Mouse (Mus musculus): ENCODE measurements around the gene Rasl10a. TPM values are rescaled to one million over a fixed set of nuclear protein-coding genes. Genes with fewer than 3 reads are reported as not detected.

Gene Rasl10a
- polyA plus RNA-seq, 1 experiment from 2014 or later: 2.0 TPM

DNA sequence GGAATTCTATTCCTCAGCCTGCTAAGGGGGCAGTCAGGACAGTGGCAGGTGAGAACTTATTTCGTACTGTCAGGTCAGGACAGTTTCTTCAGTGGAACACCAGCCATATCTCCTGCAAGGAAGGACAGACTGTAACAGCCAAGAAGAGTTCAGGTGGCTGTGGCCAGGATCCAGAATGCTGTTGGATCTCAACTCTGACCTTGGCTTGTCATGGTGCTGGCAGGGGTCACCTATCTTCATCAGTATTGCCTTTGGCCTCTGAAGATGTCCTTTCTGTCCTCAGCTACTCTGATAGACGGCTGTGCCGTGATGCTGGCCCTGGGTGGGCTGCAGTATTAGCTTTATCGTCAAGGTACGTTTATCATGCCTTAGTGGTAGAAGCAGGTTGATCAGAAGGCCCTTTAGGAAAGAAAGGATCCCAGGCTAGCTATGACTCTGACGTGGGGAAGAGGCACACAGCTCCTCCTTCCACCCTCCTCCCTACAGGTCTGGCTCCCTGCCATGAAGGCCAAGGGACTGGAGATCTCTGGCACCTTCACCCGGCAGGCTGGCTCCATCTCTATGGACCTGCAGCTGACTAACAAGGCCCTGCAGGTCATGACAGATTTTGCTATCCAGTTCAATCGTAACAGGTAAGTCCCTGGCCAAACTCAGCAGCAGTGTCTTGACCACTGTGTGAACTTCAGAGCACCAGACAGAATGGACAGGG lies 20.6 kb upstream of the Rasl10a start:
- H3K4me1 ChIP-seq (ENCODE audit: control insufficient read depth in 2 of 2, insufficient read depth in 2 of 2, low read length in 2 of 2): peaks cover 9 to 18% of the 10 kb centered on the region in 2 experiments; a peak in 2 of 4 replicates
- H3K36me3 ChIP-seq (ENCODE audit: control insufficient read depth, insufficient read depth, low read length): peaks cover 92% of the 10 kb centered on the region
- no peak for ATAC-seq (ENCODE audit: insufficient number of reproducible peaks, insufficient read depth, low FRiP score, low read depth)
- H3K9ac ChIP-seq (ENCODE audit: low read length): no peak overlapping the region
- H3K4me2 ChIP-seq (ENCODE audit: low read length): no peak overlapping the region
- H3K9me3 ChIP-seq (ENCODE audit: control insufficient read depth, low read length): no peaks in the 10 kb centered on the region
- no peak overlapping the region for H3K4me3 ChIP-seq (ENCODE audit: control insufficient read depth in 1 of 2, insufficient read depth in 1 of 2, low read depth in 1 of 2, low read length in 2 of 2)
- no peak overlapping the region for H3K27ac ChIP-seq (replicated peaks in 1 of 2; ENCODE audit: control insufficient read depth in 1 of 2, insufficient read depth in 1 of 2, low read depth in 2 of 2, low read length in 2 of 2)
- WGBS: 71% methylated on average over 8 of the region's 8 CpGs
- no peaks in the 10 kb centered on the region for H3K27me3 ChIP-seq (ENCODE audit: control insufficient read depth, insufficient read depth, low read length)

GRCm38 (mm10) chr11:5040585-5040984 lies 17.3 kb upstream of the Rasl10a start:
- no peaks in the 10 kb centered on the region for H3K9me3 ChIP-seq (ENCODE audit: control insufficient read depth, low read length)
- no peak overlapping the region for H3K4me3 ChIP-seq (ENCODE audit: control insufficient read depth in 1 of 2, insufficient read depth in 1 of 2, low read depth in 1 of 2, low read length in 2 of 2)
- H3K4me1 ChIP-seq (ENCODE audit: control insufficient read depth in 2 of 2, insufficient read depth in 2 of 2, low read length in 2 of 2): peaks cover 7 to 11% of the 10 kb centered on the region in 2 experiments; a peak in 2 of 4 replicates
- no peak overlapping the region for H3K27ac ChIP-seq (replicated peaks in 1 of 2; ENCODE audit: control insufficient read depth in 1 of 2, insufficient read depth in 1 of 2, low read depth in 2 of 2, low read length in 2 of 2)
- H3K27me3 ChIP-seq (ENCODE audit: control insufficient read depth, insufficient read depth, low read length): no peaks in the 10 kb centered on the region
- H3K36me3 ChIP-seq (ENCODE audit: control insufficient read depth, insufficient read depth, low read length): peaks cover 69% of the 10 kb centered on the region
- no peak overlapping the region for H3K9ac ChIP-seq (ENCODE audit: low read length)
- no peak for ATAC-seq (ENCODE audit: insufficient number of reproducible peaks, insufficient read depth, low FRiP score, low read depth)
- 88% methylated on average over 5 of the region's 5 CpGs for WGBS
- no peak overlapping the region for H3K4me2 ChIP-seq (ENCODE audit: low read length)

DNA sequence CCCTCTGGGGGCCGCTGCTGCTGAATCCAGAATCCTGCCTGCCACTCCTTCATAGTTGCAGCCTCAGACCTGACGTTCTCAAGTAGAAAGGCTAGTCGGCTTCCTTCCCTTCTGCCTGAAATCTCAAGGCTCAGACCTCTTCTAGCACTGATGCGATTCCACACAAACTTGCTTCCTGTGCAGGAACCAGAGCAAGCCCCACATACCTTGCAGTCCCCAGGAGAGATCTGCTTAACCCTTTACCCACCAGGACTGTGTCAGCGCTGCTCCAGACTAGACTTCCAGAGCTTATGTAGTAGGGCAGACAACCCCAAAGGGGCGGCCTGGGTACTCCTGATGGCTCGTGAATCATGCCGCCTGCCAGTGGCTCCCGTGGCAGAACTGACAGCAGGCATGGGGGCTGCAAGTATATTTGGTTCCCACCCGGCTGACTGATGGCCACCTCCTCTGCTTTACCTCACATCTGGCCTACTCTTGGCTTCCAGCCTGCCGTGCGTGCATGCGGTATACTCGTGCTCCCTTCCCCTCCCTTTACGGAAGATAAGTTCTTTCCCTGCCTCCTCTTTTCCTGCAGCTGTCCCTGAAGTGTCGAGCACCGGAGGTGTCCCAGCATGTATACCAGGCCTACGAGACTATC lies 16.7 kb upstream of the Rasl10a start:
- Histone ChIP-seq H3K36me3 (ENCODE audit: control insufficient read depth, insufficient read depth, low read length) (peaks cover 63% of the 10 kb centered on the region), H3K4me1 (ENCODE audit: control insufficient read depth in 2 of 2, insufficient read depth in 2 of 2, low read length in 2 of 2) (peaks cover 7 to 11% of the 10 kb centered on the region in 2 experiments; a peak in 2 of 4 replicates), H3K9ac (ENCODE audit: low read length) (no peak overlapping the region), H3K27ac (replicated peaks in 1 of 2; ENCODE audit: control insufficient read depth in 1 of 2, insufficient read depth in 1 of 2, low read depth in 2 of 2, low read length in 2 of 2) (no peak overlapping the region), H3K9me3 (ENCODE audit: control insufficient read depth, low read length) (no peaks in the 10 kb centered on the region), H3K4me2 (ENCODE audit: low read length) (no peak overlapping the region), H3K4me3 (ENCODE audit: control insufficient read depth in 1 of 2, insufficient read depth in 1 of 2, low read depth in 1 of 2, low read length in 2 of 2) (no peak overlapping the region), H3K27me3 (ENCODE audit: control insufficient read depth, insufficient read depth, low read length) (no peaks in the 10 kb centered on the region)
- no peak for ATAC-seq (ENCODE audit: insufficient number of reproducible peaks, insufficient read depth, low FRiP score, low read depth)
- WGBS: 44% methylated on average over 18 of the region's 18 CpGs

- Histone ChIP-seq H3K4me2 (ENCODE audit: low read length) (no peak overlapping the region), H3K36me3 (ENCODE audit: control insufficient read depth, insufficient read depth, low read length) (peaks cover 49% of the 10 kb centered on the region), H3K9ac (ENCODE audit: low read length) (no peak overlapping the region), H3K9me3 (ENCODE audit: control insufficient read depth, low read length) (no peaks in the 10 kb centered on the region), H3K27ac (replicated peaks in 1 of 2; ENCODE audit: control insufficient read depth in 1 of 2, insufficient read depth in 1 of 2, low read depth in 2 of 2, low read length in 2 of 2) (no peak overlapping the region), H3K4me3 (ENCODE audit: control insufficient read depth in 1 of 2, insufficient read depth in 1 of 2, low read depth in 1 of 2, low read length in 2 of 2) (no peak overlapping the region), H3K27me3 (ENCODE audit: control insufficient read depth, insufficient read depth, low read length) (no peaks in the 10 kb centered on the region), H3K4me1 (ENCODE audit: control insufficient read depth in 2 of 2, insufficient read depth in 2 of 2, low read length in 2 of 2) (peaks cover 5 to 11% of the 10 kb centered on the region in 2 experiments; a peak in 2 of 4 replicates)
- 87% methylated on average over 8 of the region's 8 CpGs for WGBS
- no peak for ATAC-seq (ENCODE audit: insufficient number of reproducible peaks, insufficient read depth, low FRiP score, low read depth)
Observed at GRCm38 (mm10) chr11:5042645-5043381, 15.1 kb upstream of the Rasl10a start.

DNA sequence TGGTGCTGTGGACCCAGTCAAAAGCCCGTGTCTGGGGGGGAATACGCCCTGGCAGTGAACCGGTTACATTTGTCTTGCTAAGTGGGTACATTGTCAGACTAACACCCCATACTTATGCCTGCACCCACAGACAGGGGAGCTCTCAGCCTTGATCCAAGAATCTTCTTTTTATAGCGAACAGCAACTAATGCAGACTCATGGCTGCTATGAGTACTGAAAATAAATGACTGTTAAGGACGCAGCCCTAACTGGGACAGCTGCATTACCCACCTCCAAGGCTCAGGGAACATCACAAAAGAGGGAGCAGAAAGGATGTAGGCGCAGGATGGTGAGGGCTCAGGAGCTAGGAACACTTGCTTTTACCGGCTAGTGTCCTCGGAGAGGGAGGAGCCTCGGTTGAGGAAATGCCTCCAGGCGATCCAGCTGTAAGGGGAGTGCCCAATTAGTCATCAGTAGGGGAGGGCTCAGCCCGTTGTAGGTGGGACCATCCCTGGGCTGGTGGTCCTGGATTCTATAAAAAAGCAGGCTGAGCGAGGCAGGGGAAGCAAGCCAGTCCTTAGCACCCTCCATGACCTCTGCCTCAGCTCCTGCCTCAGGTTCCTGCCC lies 11.5 kb upstream of the Rasl10a start:
- no peak overlapping the region for H3K27ac ChIP-seq (replicated peaks in 1 of 2; ENCODE audit: control insufficient read depth in 1 of 2, insufficient read depth in 1 of 2, low read depth in 2 of 2, low read length in 2 of 2)
- ATAC-seq (ENCODE audit: insufficient number of reproducible peaks, insufficient read depth, low FRiP score, low read depth): no peak
- WGBS: 42% methylated on average over 12 of the region's 12 CpGs

DNA sequence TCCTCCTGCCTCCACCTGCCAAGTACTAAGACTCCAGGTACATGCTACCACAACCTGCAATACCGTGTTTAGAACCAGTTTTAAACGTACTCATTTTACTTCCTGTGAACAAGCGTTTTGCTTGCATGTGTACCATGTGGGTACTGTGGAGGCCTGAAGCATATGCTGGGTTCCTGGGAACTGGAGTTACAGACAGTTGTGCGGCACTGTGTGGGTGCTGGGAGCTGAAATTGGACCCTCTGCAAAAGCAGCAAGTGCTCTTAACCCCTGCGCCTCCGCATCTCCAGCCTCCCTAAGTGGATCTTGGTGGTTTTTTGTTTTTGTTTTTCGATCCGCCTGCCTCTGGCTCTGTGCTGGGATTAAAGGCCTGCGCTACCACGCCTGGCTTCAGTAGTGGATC lies 6.3 kb upstream of the Rasl10a start:
- no peak overlapping the region for H3K9ac ChIP-seq (ENCODE audit: low read length)
- no peak overlapping the region for H3K27ac ChIP-seq (replicated peaks in 1 of 2; ENCODE audit: control insufficient read depth in 1 of 2, insufficient read depth in 1 of 2, low read depth in 2 of 2, low read length in 2 of 2)
- no peak for ATAC-seq (ENCODE audit: insufficient number of reproducible peaks, insufficient read depth, low FRiP score, low read depth)

More for the DNA sequence above, 11.5 kb upstream of the Rasl10a start:
- H3K9me3 ChIP-seq (ENCODE audit: control insufficient read depth, low read length): no peaks in the 10 kb centered on the region
- H3K4me3 ChIP-seq (ENCODE audit: control insufficient read depth in 1 of 2, insufficient read depth in 1 of 2, low read depth in 1 of 2, low read length in 2 of 2): no peak overlapping the region
- peaks cover 2 to 4% of the 10 kb centered on the region in 2 experiments; a peak in 2 of 4 replicates for H3K4me1 ChIP-seq (ENCODE audit: control insufficient read depth in 2 of 2, insufficient read depth in 2 of 2, low read length in 2 of 2)
- no peaks in the 10 kb centered on the region; the same call in 1 of the 2 replicates for H3K27me3 ChIP-seq (ENCODE audit: control insufficient read depth, insufficient read depth, low read length)
- no peak overlapping the region for H3K4me2 ChIP-seq (ENCODE audit: low read length)
- no peak overlapping the region for H3K9ac ChIP-seq (ENCODE audit: low read length)
- H3K36me3 ChIP-seq (ENCODE audit: control insufficient read depth, insufficient read depth, low read length): peaks cover 17% of the 10 kb centered on the region

DNA sequence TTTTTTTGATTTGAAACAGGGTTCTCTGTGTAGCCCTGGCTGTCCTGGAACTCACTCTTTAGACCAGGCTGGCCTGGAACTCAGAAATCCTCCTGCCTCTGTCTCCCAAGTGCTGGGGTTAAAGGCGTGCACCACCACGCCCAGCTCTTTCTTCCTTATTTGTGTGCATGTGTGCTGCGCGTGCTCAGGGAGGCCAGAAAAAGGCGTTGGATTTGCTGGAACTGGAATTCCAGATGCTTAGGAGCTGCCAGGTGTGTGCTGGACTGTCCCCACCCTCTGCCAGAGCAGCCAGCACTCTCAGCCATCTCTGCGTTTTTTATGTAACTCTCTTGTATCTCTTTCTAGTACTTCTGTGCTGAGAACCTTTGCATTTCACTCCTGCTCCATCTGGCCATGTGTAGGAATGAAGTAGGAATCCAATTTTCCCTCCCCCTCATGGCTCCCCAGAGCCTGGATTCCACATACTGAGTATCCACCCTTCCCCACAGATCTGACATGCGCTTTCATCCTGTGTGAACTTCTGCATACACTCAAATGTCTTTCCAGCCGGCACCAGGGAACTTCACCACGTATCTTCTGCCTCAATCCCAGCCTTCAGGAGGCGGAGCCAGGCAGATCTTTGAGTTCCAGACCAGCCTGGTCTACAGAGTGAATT lies 5.6 kb upstream of the Rasl10a start:
- no peak overlapping the region for H3K27ac ChIP-seq (replicated peaks in 1 of 2; ENCODE audit: control insufficient read depth in 1 of 2, insufficient read depth in 1 of 2, low read depth in 2 of 2, low read length in 2 of 2)

More for the DNA sequence above, 6.3 kb upstream of the Rasl10a start:
- Histone ChIP-seq H3K36me3 (ENCODE audit: control insufficient read depth, insufficient read depth, low read length) (no peaks in the 10 kb centered on the region), H3K27me3 (ENCODE audit: control insufficient read depth, insufficient read depth, low read length) (peaks cover 7% of the 10 kb centered on the region), H3K4me2 (ENCODE audit: low read length) (no peak overlapping the region), H3K4me1 (ENCODE audit: control insufficient read depth in 2 of 2, insufficient read depth in 2 of 2, low read length in 2 of 2) (no peaks in the 10 kb centered on the region; a peak in 1 of 4 replicates), H3K9me3 (ENCODE audit: control insufficient read depth, low read length) (no peaks in the 10 kb centered on the region), H3K4me3 (ENCODE audit: control insufficient read depth in 1 of 2, insufficient read depth in 1 of 2, low read depth in 1 of 2, low read length in 2 of 2) (no peak overlapping the region)
- 84% methylated on average over 10 of the region's 10 CpGs for WGBS

More for the DNA sequence above, 5.6 kb upstream of the Rasl10a start:
- 67% methylated on average over 10 of the region's 10 CpGs for WGBS
- Histone ChIP-seq H3K4me3 (ENCODE audit: control insufficient read depth in 1 of 2, insufficient read depth in 1 of 2, low read depth in 1 of 2, low read length in 2 of 2) (no peak overlapping the region), H3K36me3 (ENCODE audit: control insufficient read depth, insufficient read depth, low read length) (no peaks in the 10 kb centered on the region), H3K4me1 (ENCODE audit: control insufficient read depth in 2 of 2, insufficient read depth in 2 of 2, low read length in 2 of 2) (no peaks in the 10 kb centered on the region; a peak in 1 of 4 replicates), H3K4me2 (ENCODE audit: low read length) (no peak overlapping the region), H3K9me3 (ENCODE audit: control insufficient read depth, low read length) (no peaks in the 10 kb centered on the region), H3K9ac (ENCODE audit: low read length) (no peak overlapping the region), H3K27me3 (ENCODE audit: control insufficient read depth, insufficient read depth, low read length) (peaks cover 14% of the 10 kb centered on the region)
- no peak for ATAC-seq (ENCODE audit: insufficient number of reproducible peaks, insufficient read depth, low FRiP score, low read depth)

All from heart, embryonic 14.5 days (tissue).